Mouse (Mus musculus) heart, postnatal 0 days (tissue): ENCODE data around the gene Krt9.

Experiments
- CTCF ChIP-seq: IDR thresholded peaks from 2 replicates; pipeline ENCODE4 v1.5.1; 2016; ENCODE audit warnings: antibody characterized with exemption, control low read depth, low read depth
- EP300 ChIP-seq: IDR thresholded peaks from 2 replicates; pipeline ENCODE4 v1.6.1; 2016; ENCODE audit warnings: antibody characterized with exemption, low read depth

- TF ChIP-seq CTCF (no peak), EP300 (no peak)
These were observed 16.3 kb downstream of the Krt9 start for GRCm38 (mm10) chr11:100176791-100177190.
